Mouse (Mus musculus): ENCODE measurements around the gene Senp1.
A peak's percentile ranks its signal among the peaks of the same experiment; 100 is the strongest.

The Senp1 gene

GRCm38 (mm10) chr15:98107703-98108296, 14.3 kb upstream of the Senp1 start:
- DNase-seq (ENCODE audit: low spot score) = no peak

GRCm38 (mm10) chr15:98107230-98107629, 13.7 kb upstream of the Senp1 start:
- DNase-seq (ENCODE audit: low spot score) = no peak

- DNase-seq (ENCODE audit: low spot score) = no peak
These were observed 13.0 kb upstream of the Senp1 start for GRCm38 (mm10) chr15:98106506-98106905.

GRCm38 (mm10) chr15:98102401-98102800, 8.9 kb upstream of the Senp1 start:
- no peak for DNase-seq (ENCODE audit: low spot score)

GRCm38 (mm10) chr15:98098519-98098918, 5.0 kb upstream of the Senp1 start:
- DNase-seq (ENCODE audit: low spot score) = no peak

- DNase-seq (ENCODE audit: low spot score) = no peak
These were observed 3.4 kb upstream of the Senp1 start for GRCm38 (mm10) chr15:98096957-98097356.

- no peak for DNase-seq (ENCODE audit: low spot score)
These were observed 1.4 kb upstream of the Senp1 start for GRCm38 (mm10) chr15:98094905-98095304.

GRCm38 (mm10) chr15:98092372-98093120, 998 bp downstream of the Senp1 start, which contains the start of gene Pfkm:
Gene Pfkm, plus strand, starts transcription at chr15:98092589.
- DNase-seq (ENCODE audit: low spot score) = no peak

- no peak for DNase-seq (ENCODE audit: low spot score)
These were observed 1.7 kb downstream of the Senp1 start for GRCm38 (mm10) chr15:98091841-98092240.

GRCm38 (mm10) chr15:98089421-98090183, 3.9 kb downstream of the Senp1 start:
- DNase-seq (ENCODE audit: low spot score) = no peak

GRCm38 (mm10) chr15:98088889-98089288, 4.7 kb downstream of the Senp1 start:
- no peak for DNase-seq (ENCODE audit: low spot score)

- DNase-seq (ENCODE audit: low spot score) = no peak
These were observed 16.6 kb downstream of the Senp1 start for GRCm38 (mm10) chr15:98076901-98077300.

GRCm38 (mm10) chr15:98075034-98075433, 18.5 kb downstream of the Senp1 start:
- DNase-seq (ENCODE audit: low spot score) = no peak

GRCm38 (mm10) chr15:98074521-98074920, 19.0 kb downstream of the Senp1 start:
- no peak for DNase-seq (ENCODE audit: low spot score)

GRCm38 (mm10) chr15:98070376-98070775, 23.2 kb downstream of the Senp1 start:
- DNase-seq (ENCODE audit: low spot score) = no peak

GRCm38 (mm10) chr15:98069566-98070245, 23.8 kb downstream of the Senp1 start:
- no peak for DNase-seq (ENCODE audit: low spot score)

- DNase-seq (ENCODE audit: low spot score) = no peak
These were observed 25.0 kb downstream of the Senp1 start for GRCm38 (mm10) chr15:98068506-98068905.

- DNase-seq (ENCODE audit: low spot score) = no peak
These were observed 26.1 kb downstream of the Senp1 start for GRCm38 (mm10) chr15:98067492-98067891.

GRCm38 (mm10) chr15:98066602-98067001, 26.9 kb downstream of the Senp1 start:
- DNase-seq (ENCODE audit: low spot score) = no peak

- DNase-seq (ENCODE audit: low spot score) = peak; percentile 34
These were observed 27.7 kb downstream of the Senp1 start for GRCm38 (mm10) chr15:98065881-98066280.

GRCm38 (mm10) chr15:98055246-98055645, 38.3 kb downstream of the Senp1 start:
- no peak for DNase-seq (ENCODE audit: low spot score)

- DNase-seq (ENCODE audit: low spot score) = no peak
These were observed 41.9 kb downstream of the Senp1 start for GRCm38 (mm10) chr15:98051685-98052084.

Data from ovary, postnatal 36 days (tissue).